Mouse (Mus musculus) urinary bladder, postnatal 14 days (tissue): ENCODE data around the gene N4bp1.
A peak's percentile ranks its signal among the peaks of the same experiment; 100 is the strongest.

Experiments
- DNase-seq: peaks from one replicate; pipeline ENCODE4 v3.0.0; 2021; ENCODE audit warnings: low spot score

The N4bp1 gene

DNA sequence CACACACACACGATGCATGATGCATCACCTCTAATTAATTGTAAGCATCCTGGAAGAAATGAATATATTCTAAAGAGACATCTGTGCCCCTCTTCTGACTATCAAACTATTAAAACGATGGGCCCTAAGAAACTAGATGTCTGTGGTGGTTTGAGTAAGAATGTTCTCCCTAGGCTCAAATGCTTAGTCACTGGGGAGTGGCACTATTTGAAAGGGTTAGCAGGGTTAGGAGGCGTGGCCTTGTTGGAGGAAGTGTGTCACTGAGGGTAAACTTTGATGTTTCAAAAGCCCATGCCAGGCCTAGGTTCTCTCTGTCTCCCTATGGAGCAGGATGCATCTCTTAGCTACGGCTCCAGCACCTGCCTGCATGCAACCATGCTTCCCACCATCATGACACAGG lies 10.3 kb upstream of the N4bp1 start:
- no peak for DNase-seq

- DNase-seq = no peak
Observed at GRCm38 (mm10) chr8:86894194-86894761, 9.2 kb upstream of the N4bp1 start.

- no peak for DNase-seq
Observed at GRCm38 (mm10) chr8:86893554-86893953, 8.5 kb upstream of the N4bp1 start.

DNA sequence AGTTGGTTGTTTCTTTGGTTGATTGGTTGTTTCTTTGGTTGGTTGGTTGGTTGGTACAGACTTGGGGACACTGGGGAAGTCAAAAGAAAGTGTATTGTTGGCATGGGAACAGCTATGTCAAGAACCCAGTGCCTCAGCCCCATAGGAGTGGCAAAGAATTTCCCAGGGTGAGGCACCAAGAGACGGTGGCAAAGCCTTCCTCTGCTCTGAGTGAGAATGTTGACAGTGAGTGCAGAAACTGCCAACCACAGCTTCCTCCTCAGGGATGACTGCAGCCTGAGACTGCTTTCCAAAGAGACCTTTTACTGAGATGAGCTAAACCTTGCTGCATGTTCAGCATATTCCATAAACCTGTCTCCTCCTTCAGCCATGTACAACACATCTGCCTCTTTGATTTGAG lies 6.5 kb upstream of the N4bp1 start:
- DNase-seq = no peak

DNA sequence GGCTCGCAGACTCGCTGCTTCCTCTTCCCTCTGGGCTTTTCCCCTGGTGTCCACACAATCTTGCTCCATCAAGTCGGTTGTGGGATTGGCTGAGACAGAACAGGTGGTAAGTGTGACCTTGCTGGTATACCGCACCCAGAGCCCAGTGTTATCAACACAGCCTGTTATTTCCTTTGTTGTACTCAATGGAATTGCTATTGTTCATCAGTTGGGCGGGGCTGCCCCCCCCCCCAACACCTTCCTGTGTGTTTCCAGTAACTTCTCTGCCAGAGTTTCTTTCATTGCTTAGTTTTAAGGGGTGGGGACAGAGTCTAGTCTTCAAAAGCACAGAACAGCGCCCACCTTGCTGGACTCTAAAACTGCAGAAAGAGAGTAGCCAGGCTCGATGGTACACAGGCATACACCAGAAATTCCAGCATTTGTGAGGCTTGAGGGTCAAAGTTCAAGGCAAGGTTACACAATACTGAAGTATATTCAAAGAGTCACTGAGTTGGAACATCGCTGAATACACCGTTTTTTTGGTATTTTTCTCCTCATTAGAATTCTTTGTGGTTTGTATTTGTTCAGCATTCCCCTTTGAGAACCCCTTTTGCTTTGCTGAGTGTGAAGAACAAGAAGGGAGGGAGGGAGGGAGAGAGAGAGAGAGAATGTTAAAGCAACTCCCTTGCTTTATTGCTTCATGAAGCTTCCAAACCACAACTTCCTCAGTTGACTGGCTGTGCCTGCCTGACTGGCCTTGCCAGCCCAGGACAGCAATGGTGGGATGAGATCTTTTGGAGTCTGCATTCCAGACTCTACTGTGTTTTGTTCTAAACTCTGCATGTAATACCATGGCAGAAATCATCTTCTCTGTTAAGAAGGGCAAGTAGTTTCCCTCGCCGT lies 3.2 kb upstream of the N4bp1 start:
- DNase-seq = no peak

DNA sequence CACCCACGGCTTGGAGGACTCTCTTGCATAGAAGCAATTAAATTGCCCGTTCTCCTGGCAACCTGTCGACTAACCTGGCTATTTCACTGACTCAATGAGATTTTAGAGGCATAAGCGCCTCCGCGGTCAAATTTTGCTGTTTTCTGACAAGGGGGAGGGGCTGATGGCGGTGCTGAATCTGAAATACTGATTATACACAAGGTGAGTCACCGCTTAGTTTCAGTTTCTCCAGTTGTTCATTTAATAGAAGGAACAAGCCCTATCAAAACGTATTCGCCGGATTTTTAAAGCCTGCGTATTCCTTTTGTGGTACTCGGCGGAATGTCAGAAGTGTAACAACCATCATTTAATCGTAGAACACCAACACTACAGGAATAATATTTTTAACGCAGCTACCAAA lies 991 bp downstream of the N4bp1 start:
- peak; percentile 44 for DNase-seq

DNA sequence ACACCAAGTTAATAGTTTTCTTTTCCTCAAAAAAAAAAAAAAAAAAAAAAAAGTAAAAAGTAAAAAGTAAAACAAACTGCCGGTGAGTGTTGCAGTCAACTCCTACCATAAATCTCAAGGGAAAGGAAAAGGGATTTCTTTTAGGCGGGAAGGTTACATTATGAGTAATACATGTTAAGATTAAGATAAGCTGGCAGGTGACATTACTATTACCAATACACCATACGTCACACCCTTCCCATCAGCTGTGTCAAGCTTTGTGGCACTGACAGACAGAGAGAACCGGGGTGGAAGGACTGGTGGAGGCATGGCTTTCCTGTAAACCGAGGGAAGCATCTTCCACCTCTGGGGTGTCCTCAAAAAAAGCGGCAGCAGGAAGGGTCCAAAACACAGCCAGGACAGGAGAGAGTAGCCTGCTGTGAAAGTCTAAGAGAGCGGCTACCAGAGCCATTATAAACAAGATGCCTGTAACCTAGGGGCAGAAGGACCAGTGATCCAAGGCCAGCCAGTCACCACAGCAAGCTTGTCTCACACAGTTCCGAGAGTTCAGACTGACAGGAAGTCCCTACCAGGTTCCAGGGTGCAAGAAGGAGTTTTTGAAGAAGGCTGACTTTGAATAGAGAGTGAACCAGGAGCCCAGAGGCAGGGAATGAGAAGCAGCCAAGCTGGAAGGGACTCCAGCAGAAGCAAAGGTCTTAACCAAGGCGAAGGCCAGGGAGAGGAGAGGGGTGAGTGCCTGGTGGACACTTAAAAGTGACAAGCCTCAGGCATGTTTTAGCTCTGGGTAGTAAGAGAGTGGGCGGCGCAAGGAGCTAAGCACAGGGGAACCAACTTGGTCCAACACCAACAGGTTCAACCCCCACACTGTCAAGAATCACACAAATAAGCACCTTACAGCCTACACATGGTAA lies 2.2 kb downstream of the N4bp1 start:
- DNase-seq = no peak

- DNase-seq = no peak
Observed at GRCm38 (mm10) chr8:86881951-86882350, 3.1 kb downstream of the N4bp1 start.

DNA sequence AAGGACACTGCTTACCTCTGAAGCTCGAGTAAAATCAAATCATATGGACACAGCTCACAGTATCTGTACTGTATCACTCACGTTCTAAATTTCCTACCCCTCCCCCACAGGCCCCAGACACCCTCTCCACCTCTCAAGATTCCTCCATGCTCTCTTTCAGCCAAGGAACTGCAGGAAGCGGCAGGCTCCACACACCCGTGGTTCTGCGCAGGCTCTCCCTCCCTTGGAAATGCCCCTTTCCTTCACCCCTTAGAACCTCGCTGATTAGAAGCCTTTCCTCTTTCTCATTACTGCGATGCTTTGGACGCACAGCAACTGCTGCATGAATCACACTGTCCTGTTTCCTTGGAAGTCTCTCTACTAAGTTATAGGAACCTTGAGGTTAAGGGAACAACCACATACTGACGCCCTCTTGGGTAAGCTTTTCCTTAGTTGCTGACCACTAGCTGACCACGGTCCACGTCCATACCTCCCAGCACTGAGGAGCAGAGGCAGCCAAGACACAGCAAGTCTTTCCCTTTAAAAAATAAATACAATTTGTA lies 3.9 kb downstream of the N4bp1 start:
- no peak for DNase-seq

- DNase-seq = no peak
Observed at GRCm38 (mm10) chr8:86876831-86877230, 8.2 kb downstream of the N4bp1 start.

DNA sequence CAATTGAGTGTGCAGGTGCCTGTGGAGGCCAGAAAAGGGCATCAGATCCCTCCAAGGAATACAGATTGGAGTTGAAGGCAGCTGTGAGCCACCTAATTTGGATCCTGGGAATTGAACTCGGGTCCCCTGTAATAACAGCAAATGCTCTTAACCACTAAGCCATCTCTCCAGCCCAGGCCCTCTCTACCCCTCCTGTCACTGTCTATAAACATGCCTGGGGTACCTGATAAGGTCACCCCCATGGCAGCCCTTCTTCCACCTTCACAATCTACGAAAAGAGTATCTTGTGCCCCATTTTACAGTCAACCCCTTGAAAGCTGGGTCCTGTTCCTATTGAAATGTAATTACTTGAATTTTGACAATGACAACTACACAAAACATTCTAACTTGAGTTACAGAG lies 11.0 kb downstream of the N4bp1 start:
- no peak for DNase-seq

DNA sequence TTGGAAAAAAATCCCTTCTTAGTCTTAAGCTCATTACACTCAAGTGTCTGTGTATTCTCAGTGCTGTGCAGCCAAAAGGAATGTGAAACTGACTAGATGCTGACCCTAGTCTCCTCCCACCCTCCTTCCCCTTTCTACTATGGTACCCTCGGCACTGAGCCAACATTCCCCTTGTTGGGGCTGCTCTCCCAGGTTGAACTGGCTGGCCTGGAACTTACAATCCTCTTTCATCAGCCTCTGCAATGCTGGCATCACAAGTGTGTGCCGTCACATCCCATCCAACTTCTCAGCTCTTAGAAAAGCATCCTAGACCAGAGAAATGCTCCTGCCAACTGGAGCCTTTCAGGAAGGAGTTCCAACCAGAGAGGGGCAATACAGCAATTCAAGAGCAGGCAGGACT lies 11.9 kb downstream of the N4bp1 start:
- DNase-seq = peak; percentile 44

- no peak for DNase-seq
Observed at GRCm38 (mm10) chr8:86872097-86872815, 12.8 kb downstream of the N4bp1 start.

GRCm38 (mm10) chr8:86871421-86871820 lies 13.6 kb downstream of the N4bp1 start:
- no peak for DNase-seq

GRCm38 (mm10) chr8:86870771-86871170 lies 14.3 kb downstream of the N4bp1 start:
- no peak for DNase-seq

GRCm38 (mm10) chr8:86868041-86868440 lies 17.0 kb downstream of the N4bp1 start:
- no peak for DNase-seq

DNA sequence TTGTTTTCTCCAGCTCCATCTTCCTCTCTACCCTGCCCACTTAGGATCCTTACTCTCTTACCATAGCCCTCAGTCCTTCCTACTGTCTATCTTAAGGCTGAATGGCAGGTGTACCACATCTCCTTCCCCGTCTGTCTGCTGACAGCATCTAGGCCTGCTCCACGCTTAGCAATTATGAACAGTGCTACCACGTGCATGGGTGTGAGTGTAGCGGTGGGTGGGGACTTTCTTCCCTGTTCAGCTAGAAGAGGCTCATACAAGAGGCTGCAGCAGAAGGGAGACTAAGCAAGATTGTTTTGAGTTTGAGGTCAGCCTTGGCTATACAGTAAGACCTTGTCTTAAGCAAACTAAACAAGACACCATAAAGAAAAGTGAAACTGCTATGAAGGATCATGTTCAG lies 20.3 kb downstream of the N4bp1 start:
- DNase-seq = no peak

GRCm38 (mm10) chr8:86862837-86863236 lies 22.2 kb downstream of the N4bp1 start:
- no peak for DNase-seq

- DNase-seq = no peak
Observed at GRCm38 (mm10) chr8:86862155-86862816, 22.8 kb downstream of the N4bp1 start.

DNA sequence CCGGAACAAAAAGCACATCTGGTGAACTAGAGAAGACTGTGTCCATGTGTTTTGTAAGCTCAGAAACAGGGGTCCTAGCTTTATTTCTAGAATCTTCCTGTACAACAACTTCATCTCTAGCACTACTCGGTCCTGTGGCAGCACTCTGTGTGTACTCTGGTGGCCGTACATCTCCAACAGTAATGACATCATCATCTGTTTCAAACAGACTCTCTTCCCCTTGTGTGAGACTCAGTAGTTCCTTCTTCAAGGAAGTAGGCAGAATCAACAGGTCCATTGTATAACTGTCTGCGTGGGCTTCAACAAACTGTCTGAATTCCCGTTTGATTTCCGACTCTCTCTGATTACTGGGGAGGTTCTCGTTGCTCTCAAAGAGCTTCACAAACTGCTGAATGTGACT lies 23.5 kb downstream of the N4bp1 start:
- no peak for DNase-seq

DNA sequence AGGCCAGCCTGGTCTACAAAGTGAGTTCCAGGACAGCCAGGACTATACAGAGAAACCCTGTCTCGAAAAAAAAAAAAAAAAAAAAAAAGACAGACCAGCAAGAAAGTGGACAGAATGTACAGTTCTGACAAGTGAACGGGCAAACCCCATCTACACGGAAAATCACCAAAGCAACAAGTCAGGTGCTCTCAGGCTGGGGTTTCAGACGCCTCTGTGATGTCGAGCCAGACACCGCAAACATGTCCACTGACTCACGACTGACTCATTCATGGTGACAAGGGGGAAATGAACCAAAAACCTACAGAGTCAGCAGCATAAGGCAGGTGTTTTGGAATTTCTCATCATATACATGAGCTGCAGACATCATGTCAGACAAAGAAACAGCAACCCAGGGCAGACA lies 28.8 kb downstream of the N4bp1 start:
- DNase-seq = no peak
